Comparison of ENCODE assay signal across 8 mouse cellular contexts in the genomic region with DNA sequence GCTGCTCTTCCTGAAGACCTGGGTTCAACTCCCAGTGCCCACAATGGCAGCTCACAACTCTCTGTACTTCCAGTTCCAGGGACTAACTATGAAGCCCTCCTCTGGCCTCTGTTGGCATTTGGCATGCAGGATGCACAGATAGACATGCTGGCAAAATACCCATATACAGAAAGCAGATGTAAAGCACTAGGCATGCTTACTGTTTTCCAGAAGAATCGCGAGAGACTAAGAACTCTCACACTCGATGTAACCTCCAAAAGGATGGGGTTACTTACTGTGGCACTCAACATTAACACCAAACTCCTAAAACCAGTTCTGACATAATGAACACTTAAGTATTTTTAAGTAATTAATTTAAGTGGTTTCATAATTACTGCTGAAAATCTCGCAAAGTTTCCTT. TPM values are rescaled to one million over a fixed set of nuclear protein-coding genes. Genes with fewer than 3 reads are reported as not detected.
DNase-seq lines count a peak whose midpoint lies in the region; ATAC-seq and TF ChIP-seq lines count a peak whose summit lies in the region.

No protein-coding gene starts in this region.

- peak overlapping the region; percentile 86 for H3K4me2 ChIP-seq in lung, embryonic 14.5 days
- H3K4me2 ChIP-seq in embryonic facial prominence, embryonic 11.5 days (ENCODE audit: low read depth, low read length), result peak overlapping the region; percentile 72
- H3K4me2 ChIP-seq in intestine, embryonic 15.5 days (replicated peaks), result peak overlapping the region; percentile 67
- peak overlapping the region; percentile 58 for H3K4me2 ChIP-seq in neural tube, embryonic 13.5 days

- no peaks in the 10 kb centered on the region for H3K27me3 ChIP-seq in lung, embryonic 14.5 days (ENCODE audit: insufficient read depth, low read length)
- H3K27me3 ChIP-seq in embryonic facial prominence, embryonic 11.5 days (ENCODE audit: control insufficient read depth, insufficient read depth, low read length), result no peaks in the 10 kb centered on the region
- H3K27me3 ChIP-seq in intestine, embryonic 15.5 days (replicated peaks), result no peaks in the 10 kb centered on the region
- H3K27me3 ChIP-seq in neural tube, embryonic 13.5 days, result peaks cover 3% of the 10 kb centered on the region; the same call in 1 of the 2 replicates

- H3K27ac ChIP-seq in lung, embryonic 14.5 days (ENCODE audit: low read depth), result peak overlapping the region; percentile 94
- H3K27ac ChIP-seq in embryonic facial prominence, embryonic 11.5 days (replicated peaks; ENCODE audit: low read depth, low read length), result no peak overlapping the region
- 0 out of 2 replicates have a peak overlapping the region, but pooled peaks have one; percentile 95 for H3K27ac ChIP-seq in intestine, embryonic 15.5 days
- peak overlapping the region; percentile 97 for H3K27ac ChIP-seq in neural tube, embryonic 13.5 days (replicated peaks)

- no peaks in the 10 kb centered on the region for H3K9me3 ChIP-seq in lung, embryonic 14.5 days (ENCODE audit: low read depth, low read length)
- H3K9me3 ChIP-seq in embryonic facial prominence, embryonic 11.5 days (replicated peaks; ENCODE audit: control insufficient read depth, low read length), result no peaks in the 10 kb centered on the region
- H3K9me3 ChIP-seq in intestine, embryonic 15.5 days, result no peaks in the 10 kb centered on the region
- H3K9me3 ChIP-seq in neural tube, embryonic 13.5 days, result no peaks in the 10 kb centered on the region

- H3K36me3 ChIP-seq in lung, embryonic 14.5 days (ENCODE audit: insufficient read depth), result peaks cover 20% of the 10 kb centered on the region
- H3K36me3 ChIP-seq in embryonic facial prominence, embryonic 11.5 days (replicated peaks; ENCODE audit: control insufficient read depth, insufficient read depth, low read depth, low read length), result no peaks in the 10 kb centered on the region; the same call in 1 of the 2 replicates
- H3K36me3 ChIP-seq in intestine, embryonic 15.5 days, result peaks cover 12% of the 10 kb centered on the region; the same call in 1 of the 2 replicates
- peaks cover 24% of the 10 kb centered on the region for H3K36me3 ChIP-seq in neural tube, embryonic 13.5 days

- peak overlapping the region; percentile 78 for H3K4me3 ChIP-seq in lung, embryonic 14.5 days (ENCODE audit: low read depth, low read length)
- peak overlapping the region; percentile 78 for H3K4me3 ChIP-seq in embryonic facial prominence, embryonic 11.5 days (ENCODE audit: low read depth, low read length)
- H3K4me3 ChIP-seq in intestine, embryonic 15.5 days (replicated peaks), result peak overlapping the region; percentile 80
- H3K4me3 ChIP-seq in neural tube, embryonic 13.5 days, result peak overlapping the region; percentile 76

- no peak for ATAC-seq in lung, embryonic 14.5 days (ENCODE audit: insufficient read depth)
- ATAC-seq in embryonic facial prominence, embryonic 11.5 days (replicated peaks; ENCODE audit: insufficient number of reproducible peaks, low FRiP score, low TSS enrichment, low read depth), result no peak
- ATAC-seq in intestine, embryonic 15.5 days, result no peak
- no peak for ATAC-seq in neural tube, embryonic 13.5 days (ENCODE audit: low read depth)

- 45% methylated on average over 4 of the region's 4 CpGs for WGBS in lung, embryonic 14.5 days
- WGBS in embryonic facial prominence, embryonic 11.5 days, result 59% methylated on average over 4 of the region's 4 CpGs
- 62% methylated on average over 4 of the region's 4 CpGs for WGBS in intestine, embryonic 15.5 days
- WGBS in neural tube, embryonic 13.5 days, result 72% methylated on average over 4 of the region's 4 CpGs

- H3K4me1 ChIP-seq in lung, embryonic 14.5 days (ENCODE audit: insufficient read depth), result peaks cover 7% of the 10 kb centered on the region; the same call in 1 of the 2 replicates
- H3K4me1 ChIP-seq in embryonic facial prominence, embryonic 11.5 days (ENCODE audit: control insufficient read depth, insufficient read depth, low read length), result no peaks in the 10 kb centered on the region
- H3K4me1 ChIP-seq in intestine, embryonic 15.5 days (replicated peaks), result peaks cover 8% of the 10 kb centered on the region; the same call in 1 of the 2 replicates
- H3K4me1 ChIP-seq in neural tube, embryonic 13.5 days (replicated peaks), result peaks cover 36% of the 10 kb centered on the region

- peak overlapping the region; percentile 89 for H3K9ac ChIP-seq in lung, embryonic 14.5 days
- peak overlapping the region; percentile 94 for H3K9ac ChIP-seq in embryonic facial prominence, embryonic 11.5 days (replicated peaks; ENCODE audit: low read length)
- H3K9ac ChIP-seq in intestine, embryonic 15.5 days, result peak overlapping the region; percentile 89
- peak overlapping the region; percentile 96 for H3K9ac ChIP-seq in neural tube, embryonic 13.5 days

- TF ChIP-seq CTCF in lung, embryonic 14.5 days (IDR thresholded peaks at IDR 0.05; ENCODE audit: low read depth), result no peak

- peak; percentile 16 for DNase-seq in lung, embryonic 14.5 days
- no peak for DNase-seq in lung, postnatal 14 days
- DNase-seq in embryonic facial prominence, embryonic 11.5 days (ENCODE audit: low spot score), result no peak
- DNase-seq in layer of hippocampus, postnatal 10 days (ENCODE audit: low spot score in 2 of 2), result no peak
- DNase-seq in right cerebral cortex, postnatal 36 days (ENCODE audit: low spot score in 2 of 2), result no peak
- DNase-seq in gastrocnemius, adult 18-20 months (ENCODE audit: low spot score), result no peak

RNA-seq across cellular contexts. Expression of a gene that starts 0.9 kb away (rescaled TPM):
- 57.9 and 59.5 TPM in 2 replicates for polyA plus RNA-seq in lung, embryonic 14.5 days (2014; fragmentation: Nextera tagmentation; extraction: Ambion mirVana)
- 52.6 and 59.5 TPM in 2 replicates for polyA plus RNA-seq in embryonic facial prominence, embryonic 11.5 days (2014; fragmentation: Nextera tagmentation; extraction: Ambion mirVana)
- 79.1 and 84.2 TPM in 2 replicates for polyA plus RNA-seq in intestine, embryonic 15.5 days (2015; fragmentation: Nextera tagmentation; extraction: Ambion mirVana)
- polyA plus RNA-seq in neural tube, embryonic 13.5 days (2015; fragmentation: Nextera tagmentation; extraction: Ambion mirVana), result 161 and 166 TPM in 2 replicates
- total RNA-seq in layer of hippocampus, postnatal 10 days (2021), result 100 to 1,000 TPM; 102 to 118 TPM
- total RNA-seq in gastrocnemius, adult 18-20 months (2021), result 10 to 100 TPM; 45.5 to 57.9 TPM

RNA-seq across cellular contexts. Expression of a gene that starts 6.4 kb away (rescaled TPM):
- 89.3 and 95.4 TPM in 2 replicates for polyA plus RNA-seq in lung, embryonic 14.5 days (2014; fragmentation: Nextera tagmentation; extraction: Ambion mirVana)
- polyA plus RNA-seq in embryonic facial prominence, embryonic 11.5 days (2014; fragmentation: Nextera tagmentation; extraction: Ambion mirVana), result 99.3 and 116 TPM in 2 replicates
- 81.7 and 90.8 TPM in 2 replicates for polyA plus RNA-seq in intestine, embryonic 15.5 days (2015; fragmentation: Nextera tagmentation; extraction: Ambion mirVana)
- polyA plus RNA-seq in neural tube, embryonic 13.5 days (2015; fragmentation: Nextera tagmentation; extraction: Ambion mirVana), result 83.2 and 95.0 TPM in 2 replicates
- 10 to 100 TPM; 63.0 to 86.2 TPM for total RNA-seq in layer of hippocampus, postnatal 10 days (2021)
- total RNA-seq in gastrocnemius, adult 18-20 months (2021), result 10 to 100 TPM; 17.3 to 19.3 TPM

RNA-seq across cellular contexts. Expression of a gene that starts 35.3 kb away (rescaled TPM):
- 49.3 and 53.2 TPM in 2 replicates for polyA plus RNA-seq in lung, embryonic 14.5 days (2014; fragmentation: Nextera tagmentation; extraction: Ambion mirVana)
- 62.8 and 71.9 TPM in 2 replicates for polyA plus RNA-seq in embryonic facial prominence, embryonic 11.5 days (2014; fragmentation: Nextera tagmentation; extraction: Ambion mirVana)
- 84.2 and 102 TPM in 2 replicates for polyA plus RNA-seq in intestine, embryonic 15.5 days (2015; fragmentation: Nextera tagmentation; extraction: Ambion mirVana)
- 46.2 and 46.3 TPM in 2 replicates for polyA plus RNA-seq in neural tube, embryonic 13.5 days (2015; fragmentation: Nextera tagmentation; extraction: Ambion mirVana)
- 10 to 100 TPM; 39.8 to 41.2 TPM for total RNA-seq in layer of hippocampus, postnatal 10 days (2021)
- 100 to 1,000 TPM; 104 to 118 TPM for total RNA-seq in gastrocnemius, adult 18-20 months (2021)

RNA-seq across cellular contexts. Expression of a gene that starts 47.1 kb away (rescaled TPM):
- 27.4 and 27.7 TPM in 2 replicates for polyA plus RNA-seq in lung, embryonic 14.5 days (2014; fragmentation: Nextera tagmentation; extraction: Ambion mirVana)
- 29.4 and 30.3 TPM in 2 replicates for polyA plus RNA-seq in embryonic facial prominence, embryonic 11.5 days (2014; fragmentation: Nextera tagmentation; extraction: Ambion mirVana)
- polyA plus RNA-seq in intestine, embryonic 15.5 days (2015; fragmentation: Nextera tagmentation; extraction: Ambion mirVana), result 20.4 and 23.8 TPM in 2 replicates
- polyA plus RNA-seq in neural tube, embryonic 13.5 days (2015; fragmentation: Nextera tagmentation; extraction: Ambion mirVana), result 15.6 and 19.6 TPM in 2 replicates
- 1 to 10 TPM; 7.0 to 8.5 TPM for total RNA-seq in layer of hippocampus, postnatal 10 days (2021)
- total RNA-seq in gastrocnemius, adult 18-20 months (2021), result 1 to 10 TPM; 4.0 to 4.9 TPM

RNA-seq across cellular contexts. Expression of a gene that starts 48.5 kb away (rescaled TPM):
- polyA plus RNA-seq in lung, embryonic 14.5 days (2014; fragmentation: Nextera tagmentation; extraction: Ambion mirVana), result 73.0 and 79.5 TPM in 2 replicates
- polyA plus RNA-seq in embryonic facial prominence, embryonic 11.5 days (2014; fragmentation: Nextera tagmentation; extraction: Ambion mirVana), result 89.9 and 94.7 TPM in 2 replicates
- 76.5 and 84.0 TPM in 2 replicates for polyA plus RNA-seq in intestine, embryonic 15.5 days (2015; fragmentation: Nextera tagmentation; extraction: Ambion mirVana)
- polyA plus RNA-seq in neural tube, embryonic 13.5 days (2015; fragmentation: Nextera tagmentation; extraction: Ambion mirVana), result 101 and 110 TPM in 2 replicates
- 100 to 1,000 TPM; 125 to 134 TPM for total RNA-seq in layer of hippocampus, postnatal 10 days (2021)
- total RNA-seq in gastrocnemius, adult 18-20 months (2021), result 10 to 100 TPM; 60.1 to 60.9 TPM
